Mouse (Mus musculus): ENCODE results near the gene Morc4. TPM values are rescaled to one million over a fixed set of nuclear protein-coding genes. Genes with fewer than 3 reads are reported as not detected.

Morc4 gene
- total RNA-seq, 1 experiment from 2014 or later = 6.9 TPM

- no peak for ATAC-seq (replicated peaks in 1 of 2; ENCODE audit: insufficient read depth in 1 of 2, low FRiP score in 2 of 2, low TSS enrichment in 1 of 2, low read depth in 1 of 2, poor library complexity in 2 of 2, severe bottlenecking in 2 of 2)
These were observed 92.1 kb downstream of the Morc4 start for GRCm38 (mm10) chrX:139779401-139779800.

- no peak for ATAC-seq (replicated peaks in 1 of 2; ENCODE audit: insufficient read depth in 1 of 2, low FRiP score in 2 of 2, low TSS enrichment in 1 of 2, low read depth in 1 of 2, poor library complexity in 2 of 2, severe bottlenecking in 2 of 2)
These were observed 92.6 kb downstream of the Morc4 start for GRCm38 (mm10) chrX:139778886-139779285.

- ATAC-seq (replicated peaks in 1 of 2; ENCODE audit: insufficient read depth in 1 of 2, low FRiP score in 2 of 2, low TSS enrichment in 1 of 2, low read depth in 1 of 2, poor library complexity in 2 of 2, severe bottlenecking in 2 of 2) = no peak
These were observed 94.1 kb downstream of the Morc4 start for GRCm38 (mm10) chrX:139777357-139777756.

- peak; percentile 46 to 56; a peak in 2 of 4 replicates for ATAC-seq (replicated peaks in 1 of 2; ENCODE audit: insufficient read depth in 1 of 2, low FRiP score in 2 of 2, low TSS enrichment in 1 of 2, low read depth in 1 of 2, poor library complexity in 2 of 2, severe bottlenecking in 2 of 2)
These were observed 96.3 kb downstream of the Morc4 start for GRCm38 (mm10) chrX:139775084-139775612.

GRCm38 (mm10) chrX:139774309-139775083, 97.0 kb downstream of the Morc4 start:
- ATAC-seq (replicated peaks in 1 of 2; ENCODE audit: insufficient read depth in 1 of 2, low FRiP score in 2 of 2, low TSS enrichment in 1 of 2, low read depth in 1 of 2, poor library complexity in 2 of 2, severe bottlenecking in 2 of 2) = peak; percentile 70 to 85

Other genes starting within 250 kb of the Morc4 start
- gene Tbc1d8b, start 186.7 kb downstream of the Morc4 start, total RNA-seq (2017) = 11.2 and 12.9 TPM in 2 replicates
- 1.3 TPM in 1 of 2 replicates, not detected in the other for gene Gm15013, start 157.2 kb downstream of the Morc4 start, total RNA-seq (2017)
- gene Ripply1, start 89.3 kb downstream of the Morc4 start, total RNA-seq (2017) = not detected in 2 replicates
- not detected in 2 replicates for gene Cldn2, start 70.8 kb downstream of the Morc4 start, total RNA-seq (2017)
- gene Rbm41, start 126.9 kb upstream of the Morc4 start, total RNA-seq (2017) = 14.7 and 29.3 TPM in 2 replicates
- gene Nup62cl, start 191.0 kb upstream of the Morc4 start, total RNA-seq (2017) = not detected in 2 replicates
- gene Pih1h3b, start 191.2 kb upstream of the Morc4 start, total RNA-seq (2017) = not detected in 2 replicates

Data from hematopoietic stem cell, adult 5-6 weeks (primary cell).